Mouse (Mus musculus): ENCODE data around the gene Rps27l.

DNA sequence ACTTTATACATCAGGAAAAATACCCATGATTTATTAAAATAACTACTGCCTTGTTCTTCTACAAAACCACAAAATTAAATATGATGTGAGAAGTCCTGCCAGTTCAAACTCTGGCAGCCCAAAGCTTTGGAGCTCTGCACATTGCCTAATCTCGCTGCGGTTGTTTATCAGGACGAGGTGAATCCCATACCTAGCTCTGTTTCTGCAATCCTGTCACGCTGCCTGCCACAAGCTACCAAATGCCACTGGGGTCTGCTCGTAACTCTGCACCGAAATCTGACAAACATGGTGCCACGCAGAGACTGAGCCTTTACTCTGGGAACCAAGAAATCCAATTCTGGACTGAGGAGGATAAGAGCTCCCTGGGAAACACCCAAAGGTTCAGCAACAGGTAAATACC lies 36.0 kb upstream of the Rps27l start:
- TF ChIP-seq CTCF (IDR thresholded peaks at IDR 0.05; ENCODE audit: borderline replicate concordance, insufficient read depth, low read length), result no peak
- no peak for TF ChIP-seq POLR2A (IDR thresholded peaks at IDR 0.05; ENCODE audit: low read depth, low read length)
